Mouse (Mus musculus) myocyte (in vitro differentiated cells): Measurements from ENCODE around the gene Arhgap20. TPM values are rescaled to one million over a fixed set of nuclear protein-coding genes. Genes with fewer than 3 reads are reported as not detected.

Experiments
- H3K27me3 ChIP-seq: one replicate; pipeline ENCODE4 v1.6.1; 2011; ENCODE audit not compliant: control insufficient read depth, insufficient read depth, insufficient read length
- H3K36me3 ChIP-seq: one replicate; pipeline ENCODE4 v1.6.1; 2011; ENCODE audit not compliant: control insufficient read depth, insufficient read depth
- H3K4me2 ChIP-seq: one replicate; pipeline ENCODE4 v1.6.1; 2011; ENCODE audit warnings: low read depth, control low read depth
- H3K4me3 ChIP-seq: one replicate; pipeline ENCODE4 v1.5.1; 2011; ENCODE audit warnings: mild to moderate bottlenecking, control low read depth, moderate library complexity
- H3K79me2 ChIP-seq: one replicate; pipeline ENCODE4 v1.6.1; 2011; ENCODE audit not compliant: control insufficient read depth, insufficient read depth
- H3ac ChIP-seq: one replicate; pipeline ENCODE4 v1.6.1; 2011; ENCODE audit not compliant: control insufficient read depth, insufficient read length
- CEBPB ChIP-seq: IDR thresholded peaks from 2 replicates; pipeline ENCODE4 v1.6.1; 2011; ENCODE audit warnings: mild to moderate bottlenecking, moderate library complexity; ENCODE audit not compliant: poor library complexity, insufficient read depth, severe bottlenecking
- E2F4 ChIP-seq: IDR thresholded peaks from one replicate; pipeline ENCODE4 v1.6.1; 2011; ENCODE audit warnings: mild to moderate bottlenecking, control low read depth, moderate library complexity; ENCODE audit not compliant: insufficient read depth
- MAX ChIP-seq: IDR thresholded peaks from one replicate; pipeline ENCODE4 v1.6.1; 2011; ENCODE audit warnings: low read depth, mild to moderate bottlenecking, control low read depth
- MYOD1 ChIP-seq, 3 experiments: IDR thresholded peaks; one replicate each; pipeline ENCODE4 v1.6.1; 2011; ENCODE audit warnings: control low read depth in 2 of 3, low read depth in 2 of 3, mild to moderate bottlenecking in 2 of 3, moderate library complexity in 1 of 3; ENCODE audit not compliant: insufficient read length in 2 of 3, control insufficient read depth in 1 of 3
- MYOG ChIP-seq, 3 experiments: IDR thresholded peaks; one replicate each; pipeline ENCODE4 v1.6.1; 2011; ENCODE audit warnings: control low read depth in 2 of 3, low read depth in 2 of 3, mild to moderate bottlenecking in 2 of 3; ENCODE audit not compliant: insufficient read length in 2 of 3, control insufficient read depth in 1 of 3, insufficient read depth in 1 of 3
- POLR2A ChIP-seq: IDR thresholded peaks from one replicate; pipeline ENCODE4 v1.6.1; 2011; ENCODE audit warnings: low read depth, mild to moderate bottlenecking, control low read depth, moderate library complexity; ENCODE audit not compliant: insufficient read length
- POLR2AphosphoS2 ChIP-seq: IDR thresholded peaks from one replicate; pipeline ENCODE4 v1.6.1; 2011; ENCODE audit warnings: low read depth, control low read depth; ENCODE audit not compliant: insufficient read length
- REST ChIP-seq: IDR thresholded peaks from one replicate; pipeline ENCODE4 v1.6.1; 2011; ENCODE audit warnings: mild to moderate bottlenecking, control low read depth, moderate library complexity; ENCODE audit not compliant: insufficient read depth, insufficient read length
- SRF ChIP-seq: IDR thresholded peaks from one replicate; pipeline ENCODE4 v1.6.1; 2011; ENCODE audit warnings: low read depth; ENCODE audit not compliant: control insufficient read depth, insufficient read length
- TCF12 ChIP-seq: IDR thresholded peaks from one replicate; pipeline ENCODE4 v1.6.1; 2011; ENCODE audit warnings: mild to moderate bottlenecking, control low read depth; ENCODE audit not compliant: poor library complexity, insufficient read depth, severe bottlenecking
- TCF3 ChIP-seq: IDR thresholded peaks from one replicate; pipeline ENCODE4 v1.6.1; 2011; ENCODE audit warnings: low read depth, control low read depth; ENCODE audit not compliant: insufficient read length
- USF1 ChIP-seq: IDR thresholded peaks from one replicate; pipeline ENCODE4 v1.6.1; 2011; ENCODE audit warnings: low read depth, mild to moderate bottlenecking, control low read depth, moderate library complexity
- polyA plus RNA-seq: library from polyadenylated mRNA; unstranded; fragments of >200 nt; fragmentation: generic; extraction: Trizol; gene quantifications from one replicate; pipeline ENCODE4 v1.2.1, GENCODE M21; 2012; ENCODE audit warnings: missing spikeins

Arhgap20 gene
- polyA plus RNA-seq, 1 experiment = 0.02 TPM

- Histone ChIP-seq H3K4me2 (no peak overlapping the region), H3K4me3 (no peak overlapping the region), H3K36me3 (no peaks in the 10 kb centered on the region), H3K27me3 (no peaks in the 10 kb centered on the region), H3ac (no peak overlapping the region), H3K79me2 (no peaks in the 10 kb centered on the region)
- TF ChIP-seq POLR2AphosphoS2 = no peak
- no peak for TF ChIP-seq MAX
These were observed 28.3 kb upstream of the Arhgap20 start for GRCm38 (mm10) chr9:51736750-51737368.

GRCm38 (mm10) chr9:51738349-51738748 lies 26.8 kb upstream of the Arhgap20 start:
- H3K79me2 ChIP-seq = no peaks in the 10 kb centered on the region
- H3K36me3 ChIP-seq = no peaks in the 10 kb centered on the region
- no peak overlapping the region for H3K4me2 ChIP-seq
- H3ac ChIP-seq = no peak overlapping the region
- no peak overlapping the region for H3K4me3 ChIP-seq
- TF ChIP-seq CEBPB (peak; percentile 94), POLR2AphosphoS2 (no peak)
- no peaks in the 10 kb centered on the region for H3K27me3 ChIP-seq

GRCm38 (mm10) chr9:51739826-51740225 lies 25.3 kb upstream of the Arhgap20 start:
- no peak for TF ChIP-seq MAX
- TF ChIP-seq CEBPB = no peak
- no peak for TF ChIP-seq TCF12
- TF ChIP-seq POLR2A = no peak
- no peak for TF ChIP-seq MYOD1 (IDR thresholded peaks at IDR 0.05; ENCODE audit: control insufficient read depth in 1 of 3, insufficient read length in 2 of 3, low read depth in 2 of 3)
- no peak for TF ChIP-seq E2F4
- no peak for TF ChIP-seq SRF
- TF ChIP-seq USF1 = no peak
- no peak for TF ChIP-seq REST
- TF ChIP-seq MYOG (IDR thresholded peaks at IDR 0.05; ENCODE audit: control insufficient read depth in 1 of 3, insufficient read depth in 1 of 3, insufficient read length in 2 of 3, low read depth in 2 of 3) = no peak
- no peak for TF ChIP-seq POLR2AphosphoS2
- TF ChIP-seq TCF3 = no peak

GRCm38 (mm10) chr9:51750144-51750543 lies 15.0 kb upstream of the Arhgap20 start:
- Histone ChIP-seq H3K4me2 (no peak overlapping the region), H3K79me2 (no peaks in the 10 kb centered on the region), H3K36me3 (no peaks in the 10 kb centered on the region), H3K4me3 (no peak overlapping the region), H3ac (no peak overlapping the region), H3K27me3 (no peaks in the 10 kb centered on the region)
- TF ChIP-seq E2F4 (no peak), TCF12 (no peak), REST (no peak), MYOG (IDR thresholded peaks at IDR 0.05; ENCODE audit: control insufficient read depth in 1 of 3, insufficient read depth in 1 of 3, insufficient read length in 2 of 3, low read depth in 2 of 3) (no peak), POLR2AphosphoS2 (no peak), MAX (no peak), POLR2A (no peak), MYOD1 (IDR thresholded peaks at IDR 0.05; ENCODE audit: control insufficient read depth in 1 of 3, insufficient read length in 2 of 3, low read depth in 2 of 3) (no peak), CEBPB (no peak), USF1 (no peak), TCF3 (no peak), SRF (no peak)

More at GRCm38 (mm10) chr9:51739826-51740225, 25.3 kb upstream of the Arhgap20 start:
- H3K36me3 ChIP-seq = no peaks in the 10 kb centered on the region
- H3ac ChIP-seq = no peak overlapping the region
- no peaks in the 10 kb centered on the region for H3K79me2 ChIP-seq
- no peak overlapping the region for H3K4me2 ChIP-seq
- no peak overlapping the region for H3K4me3 ChIP-seq
- no peaks in the 10 kb centered on the region for H3K27me3 ChIP-seq

- H3ac ChIP-seq = no peak overlapping the region
- no peak overlapping the region for H3K4me3 ChIP-seq
- H3K4me2 ChIP-seq = no peak overlapping the region
- peaks cover 18% of the 10 kb centered on the region for H3K27me3 ChIP-seq
- no peaks in the 10 kb centered on the region for H3K79me2 ChIP-seq
- TF ChIP-seq POLR2AphosphoS2 (no peak), TCF3 (no peak), MYOD1 (IDR thresholded peaks at IDR 0.05; ENCODE audit: control insufficient read depth in 1 of 3, insufficient read length in 2 of 3, low read depth in 2 of 3) (no peak), REST (no peak), TCF12 (no peak), USF1 (no peak), MYOG (IDR thresholded peaks at IDR 0.05; ENCODE audit: control insufficient read depth in 1 of 3, insufficient read depth in 1 of 3, insufficient read length in 2 of 3, low read depth in 2 of 3) (no peak), E2F4 (no peak), CEBPB (no peak), SRF (no peak), POLR2A (no peak), MAX (no peak)
- H3K36me3 ChIP-seq = no peaks in the 10 kb centered on the region
These were observed 4.1 kb upstream of the Arhgap20 start for GRCm38 (mm10) chr9:51761003-51761402.
